Mouse (Mus musculus): Measurements from ENCODE around the gene Gpc4.

DNA sequence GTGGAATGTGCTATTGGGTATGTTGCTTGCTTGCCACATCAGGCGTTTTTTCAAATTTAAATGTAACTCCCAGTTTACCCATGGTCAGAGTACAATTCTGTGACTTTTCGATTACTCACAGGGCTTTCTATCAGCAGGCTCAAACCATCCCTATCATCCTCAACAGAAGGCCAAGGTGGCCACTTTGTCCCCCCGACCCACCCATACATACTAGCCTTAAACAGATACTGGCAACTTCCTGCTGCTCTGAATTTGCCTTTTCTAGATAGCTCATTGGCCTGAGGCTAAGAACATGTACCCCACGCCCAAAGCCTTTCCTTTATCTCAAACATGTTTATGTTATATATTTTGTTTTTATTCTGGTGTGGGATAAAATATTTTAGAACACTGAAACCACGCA is 51.4 kb downstream of the Gpc4 start:
- no peak for TF ChIP-seq ZNF384 (IDR thresholded peaks at IDR 0.05; ENCODE audit: low read depth, low read length)
- TF ChIP-seq HCFC1 (IDR thresholded peaks at IDR 0.05; ENCODE audit: borderline replicate concordance, insufficient read depth, low read length): no peak
- TF ChIP-seq MAFK (IDR thresholded peaks at IDR 0.05; ENCODE audit: insufficient read depth, low read depth, low read length): no peak
- no peak for TF ChIP-seq CHD2 (IDR thresholded peaks at IDR 0.05; ENCODE audit: low read depth, low read length)
